Comparison of ENCODE assay signal across 16 mouse cellular contexts in the genomic region with DNA sequence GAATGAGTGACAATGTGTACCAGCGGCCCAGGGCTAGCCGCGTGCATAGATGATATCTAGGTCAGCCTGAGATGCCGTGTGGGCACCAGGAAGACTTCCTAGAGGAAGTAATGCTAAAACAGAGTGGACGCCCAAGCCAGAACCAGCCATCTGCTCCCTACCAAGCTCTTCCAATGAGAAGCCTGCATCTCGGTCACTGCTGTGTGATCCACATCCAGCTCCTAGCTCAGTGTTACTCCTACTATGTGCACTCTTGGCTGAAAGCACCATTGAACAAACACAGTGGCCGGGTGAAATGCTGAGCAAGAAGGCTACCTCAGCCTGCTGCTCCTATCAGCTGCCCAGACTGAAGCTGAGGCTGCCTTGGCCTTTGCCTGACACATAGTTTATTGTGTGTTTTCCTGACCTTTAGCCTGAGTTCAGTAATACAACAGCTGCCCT. TPM values are rescaled to one million over a fixed set of nuclear protein-coding genes. Genes with fewer than 3 reads are reported as not detected.
DNase-seq lines count a peak whose midpoint lies in the region; ATAC-seq and TF ChIP-seq lines count a peak whose summit lies in the region.
"Had no signal": no experiment of that assay in that cellular context is flagged by ENCODE, and none has a peak within 500 bp of the region (broad histone marks: within the 10 kb centered on the region; RNA-seq: fewer than 3 reads in every experiment).

No protein-coding gene starts in this region.

- WGBS in intestine, postnatal 0 days = 64% methylated on average over 7 of the region's 7 CpGs
- WGBS in intestine, embryonic 15.5 days = 74% methylated on average over 7 of the region's 7 CpGs
- 39% methylated on average over 7 of the region's 7 CpGs for WGBS in liver, embryonic 16.5 days (ENCODE audit: insufficient replicate concordance)

- TF ChIP-seq CTCF in intestine, postnatal 0 days (IDR thresholded peaks at IDR 0.05; ENCODE audit: low read depth) = no peak

- H3K36me3 ChIP-seq in intestine, postnatal 0 days (ENCODE audit: control insufficient read depth, insufficient read depth) = no peaks in the 10 kb centered on the region
- no peaks in the 10 kb centered on the region for H3K36me3 ChIP-seq in intestine, embryonic 15.5 days
- H3K36me3 ChIP-seq in liver, embryonic 16.5 days (ENCODE audit: control insufficient read depth, insufficient read depth) = no peaks in the 10 kb centered on the region
- H3K36me3 ChIP-seq: forebrain, embryonic 15.5 days; heart, embryonic 10.5 days; lung, embryonic 15.5 days had no signal

- no peak overlapping the region for H3K4me2 ChIP-seq in intestine, postnatal 0 days (replicated peaks; ENCODE audit: low read depth)
- no peak overlapping the region for H3K4me2 ChIP-seq in intestine, embryonic 15.5 days (replicated peaks)
- H3K4me2 ChIP-seq in liver, embryonic 16.5 days (ENCODE audit: low read depth, low read length) = no peak overlapping the region
- H3K4me2 ChIP-seq: forebrain, embryonic 15.5 days; lung, embryonic 15.5 days had no signal

- peak overlapping the region; percentile 42; the same call in 1 of the 2 replicates for H3K27ac ChIP-seq in intestine, postnatal 0 days (ENCODE audit: low read depth, low read length)
- no peak overlapping the region for H3K27ac ChIP-seq in intestine, embryonic 15.5 days
- no peak overlapping the region for H3K27ac ChIP-seq in liver, embryonic 16.5 days (ENCODE audit: low read length)
- H3K27ac ChIP-seq: forebrain, embryonic 15.5 days; heart, embryonic 10.5 days; hindbrain, postnatal 0 days; kidney, postnatal 0 days; lung, embryonic 15.5 days had no signal

- no peak overlapping the region for H3K4me3 ChIP-seq in intestine, postnatal 0 days (ENCODE audit: low read depth, low read length)
- H3K4me3 ChIP-seq in intestine, embryonic 15.5 days (replicated peaks) = no peak overlapping the region
- no peak overlapping the region for H3K4me3 ChIP-seq in liver, embryonic 16.5 days (ENCODE audit: low read depth, low read length)
- H3K4me3 ChIP-seq: forebrain, embryonic 15.5 days; heart, embryonic 10.5 days; lung, embryonic 15.5 days had no signal

- H3K4me1 ChIP-seq in intestine, postnatal 0 days (replicated peaks; ENCODE audit: control insufficient read depth, insufficient read depth, low read length) = no peaks in the 10 kb centered on the region
- no peaks in the 10 kb centered on the region for H3K4me1 ChIP-seq in intestine, embryonic 15.5 days (replicated peaks)
- peaks cover 4% of the 10 kb centered on the region for H3K4me1 ChIP-seq in liver, embryonic 16.5 days (ENCODE audit: control insufficient read depth, low read depth, low read length)
- H3K4me1 ChIP-seq: forebrain, embryonic 15.5 days; heart, embryonic 10.5 days; lung, embryonic 15.5 days had no signal

- DNase-seq in adipocyte (ENCODE audit: low spot score) = peak; percentile 71
- DNase-seq in cerebellum, adult 18-20 months = peak; percentile 49 to 66
- DNase-seq in retina, embryonic 14.5 days (ENCODE audit: low spot score) = no peak
- no peak for DNase-seq in embryo, embryonic 9.5 days (ENCODE audit: extremely low spot score)
- no peak for DNase-seq in MN1 (ENCODE audit: low spot score)
- DNase-seq: gastrocnemius, postnatal 10 days; retina, postnatal 1 day; thymus, adult 2 months had no signal

- H3K9ac ChIP-seq in intestine, postnatal 0 days (ENCODE audit: low read depth, low read length) = no peak overlapping the region
- H3K9ac ChIP-seq in intestine, embryonic 15.5 days = no peak overlapping the region
- H3K9ac ChIP-seq in liver, embryonic 16.5 days (ENCODE audit: low read depth, low read length) = peak overlapping the region; percentile 5; the same call in 1 of the 2 replicates
- H3K9ac ChIP-seq: forebrain, embryonic 15.5 days; lung, embryonic 15.5 days had no signal

- H3K27me3 ChIP-seq in intestine, postnatal 0 days (replicated peaks; ENCODE audit: control insufficient read depth, insufficient read depth, low read length) = no peaks in the 10 kb centered on the region
- H3K27me3 ChIP-seq in intestine, embryonic 15.5 days (replicated peaks) = no peaks in the 10 kb centered on the region
- H3K27me3 ChIP-seq in liver, embryonic 16.5 days (ENCODE audit: control insufficient read depth, insufficient read depth, low read depth, low read length) = no peaks in the 10 kb centered on the region; the same call in 1 of the 2 replicates
- H3K27me3 ChIP-seq: forebrain, embryonic 15.5 days; lung, embryonic 15.5 days had no signal

- H3K9me3 ChIP-seq in intestine, postnatal 0 days (ENCODE audit: control insufficient read depth) = no peaks in the 10 kb centered on the region
- no peaks in the 10 kb centered on the region for H3K9me3 ChIP-seq in intestine, embryonic 15.5 days
- no peaks in the 10 kb centered on the region for H3K9me3 ChIP-seq in liver, embryonic 16.5 days (replicated peaks; ENCODE audit: control insufficient read depth, low read length)
- H3K9me3 ChIP-seq: forebrain, embryonic 15.5 days; heart, embryonic 10.5 days; lung, embryonic 15.5 days had no signal

- peak; percentile 81 for ATAC-seq in intestine, postnatal 0 days
- ATAC-seq in intestine, embryonic 15.5 days = no peak
- peak; percentile 47 for ATAC-seq in liver, embryonic 16.5 days (ENCODE audit: low read depth)
- ATAC-seq: forebrain, embryonic 15.5 days; hindbrain, postnatal 0 days had no signal

RNA-seq across cellular contexts. Expression of a gene that starts 14.8 kb away (rescaled TPM):
- polyA plus RNA-seq in intestine, postnatal 0 days (2015; fragmentation: Nextera tagmentation; extraction: Ambion mirVana) = 16.4 and 19.6 TPM in 2 replicates
- 15.2 and 16.0 TPM in 2 replicates for polyA plus RNA-seq in intestine, embryonic 15.5 days (2015; fragmentation: Nextera tagmentation; extraction: Ambion mirVana)
- polyA plus RNA-seq in liver, embryonic 16.5 days (2015; fragmentation: Nextera tagmentation; extraction: Ambion mirVana) = 8.6 and 10.0 TPM in 2 replicates

RNA-seq across cellular contexts. Expression of a gene that starts 29.8 kb away (rescaled TPM):
- 2.5 and 2.7 TPM in 2 replicates for polyA plus RNA-seq in intestine, postnatal 0 days (2015; fragmentation: Nextera tagmentation; extraction: Ambion mirVana)
- polyA plus RNA-seq in intestine, embryonic 15.5 days (2015; fragmentation: Nextera tagmentation; extraction: Ambion mirVana) = 2.8 and 3.6 TPM in 2 replicates
- polyA plus RNA-seq in liver, embryonic 16.5 days (2015; fragmentation: Nextera tagmentation; extraction: Ambion mirVana) = 3.0 and 3.2 TPM in 2 replicates

Comparison
In these comparisons a context has a peak if more than half of its experiments do, and no peak if none do; other contexts are left out.
1. DNase-seq: peak in adipocyte (single experiment) and cerebellum, adult 18-20 months (2 of 2); none in retina, embryonic 14.5 days (single experiment), embryo, embryonic 9.5 days (single experiment) and MN1 (single experiment).